In the genomic region with DNA sequence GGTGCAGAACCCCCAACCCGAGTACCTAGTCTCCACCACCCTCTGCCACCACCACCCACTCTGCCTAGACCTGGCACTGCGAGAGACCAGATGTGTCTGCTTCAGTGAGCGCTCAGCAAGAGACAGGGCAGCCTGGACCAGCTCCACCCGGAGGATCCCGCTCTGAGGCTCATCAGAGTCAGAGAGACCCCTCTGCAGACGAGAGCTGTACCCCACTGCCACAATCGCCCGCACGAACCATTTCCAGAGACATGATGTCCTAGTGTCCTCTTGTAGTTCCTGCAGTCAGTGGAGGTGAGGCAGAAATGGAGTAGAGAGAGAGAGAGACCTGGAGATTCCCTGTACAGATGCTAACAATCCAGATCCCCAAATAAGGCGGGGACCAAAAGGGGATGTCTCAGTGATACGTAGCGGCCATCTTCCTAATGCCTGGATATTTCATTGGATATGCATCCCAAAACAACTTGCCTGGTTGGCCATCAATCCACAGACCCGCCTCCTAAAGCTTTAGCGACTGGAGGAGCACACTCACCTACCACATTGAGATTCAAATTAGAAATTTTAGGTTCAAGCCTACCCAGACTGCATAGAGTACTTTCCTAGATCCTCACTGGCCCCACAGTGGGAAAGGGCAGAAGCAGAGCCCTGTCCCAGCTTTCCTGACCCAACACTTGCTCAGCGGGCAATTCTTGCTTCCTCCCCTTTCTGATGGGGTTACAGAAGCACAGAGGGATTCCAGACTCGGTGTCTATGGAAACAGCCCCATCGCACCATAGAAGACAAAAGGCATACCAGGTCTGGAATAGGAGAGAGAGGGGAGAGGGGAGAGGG, we compare ENCODE assay signal across 8 mouse cellular contexts. TPM values are rescaled to one million over a fixed set of nuclear protein-coding genes. Genes with fewer than 3 reads are reported as not detected.
DNase-seq lines count a peak whose midpoint lies in the region; ATAC-seq and TF ChIP-seq lines count a peak whose summit lies in the region.

TSS of gene Zfp811 (minus strand) at position 388 of the 831 bp plus-strand sequence.

- intact Hi-C loops in gastrocnemius, adult 2 months (cut with DNase I) = no loop called here
- intact Hi-C loops in gastrocnemius, postnatal 36 days (cut with DNase I) = no loop called here

- DNase-seq in gastrocnemius, adult 2 months = peak; percentile 29
- no peak for DNase-seq in gastrocnemius, postnatal 36 days
- DNase-seq in cerebellum, adult 11 months = peak; percentile 47
- DNase-seq in hindlimb bud, embryonic 11.5 days (ENCODE audit: extremely low spot score, low read depth, low spot score) = peak; percentile 44
- DNase-seq in retina, embryonic 14.5 days (ENCODE audit: low spot score) = peak; percentile 88
- no peak for DNase-seq in T-cell, adult 2 months (ENCODE audit: low spot score)

- under 1% methylated on average over 17 of the region's 17 CpGs for WGBS in forebrain, embryonic 15.5 days
- WGBS in limb, embryonic 12.5 days = 2% methylated on average over 17 of the region's 17 CpGs

- H3K27ac ChIP-seq in gastrocnemius, adult 2 months = peak within 1 kb of the TSS; percentile 20; the same call in 1 of the 2 replicates
- peak within 1 kb of the TSS; percentile 91 for H3K27ac ChIP-seq in forebrain, embryonic 15.5 days (replicated peaks)
- 0 out of 2 replicates have a peak within 1 kb of the TSS, but pooled peaks have one; percentile 53 for H3K27ac ChIP-seq in limb, embryonic 12.5 days

- H3K9me3 ChIP-seq in forebrain, embryonic 15.5 days = no peaks in the 10 kb centered on the region
- H3K9me3 ChIP-seq in limb, embryonic 12.5 days = no peaks in the 10 kb centered on the region

- H3K4me1 ChIP-seq in forebrain, embryonic 15.5 days = peaks cover 24% of the 10 kb centered on the region
- peaks cover 8% of the 10 kb centered on the region for H3K4me1 ChIP-seq in limb, embryonic 12.5 days (replicated peaks)

- ATAC-seq in forebrain, embryonic 15.5 days (replicated peaks) = peak; percentile 94
- ATAC-seq in limb, embryonic 12.5 days (ENCODE audit: insufficient number of reproducible peaks, insufficient read depth, low FRiP score, low TSS enrichment, low read depth) = peak; percentile 80

- peak within 1 kb of the TSS; percentile 76 for H3K9ac ChIP-seq in forebrain, embryonic 15.5 days (replicated peaks)
- H3K9ac ChIP-seq in limb, embryonic 12.5 days (replicated peaks) = peak within 1 kb of the TSS; percentile 71

- H3K27me3 ChIP-seq in forebrain, embryonic 15.5 days = no peaks in the 10 kb centered on the region
- no peaks in the 10 kb centered on the region; the same call in 1 of the 2 replicates for H3K27me3 ChIP-seq in limb, embryonic 12.5 days

- TF ChIP-seq CTCF in gastrocnemius, adult 2 months (IDR thresholded peaks at IDR 0.05) = no peak

- peak within 1 kb of the TSS; percentile 69 for H3K4me2 ChIP-seq in forebrain, embryonic 15.5 days (replicated peaks)
- peak within 1 kb of the TSS; percentile 64 for H3K4me2 ChIP-seq in limb, embryonic 12.5 days

- H3K4me3 ChIP-seq in gastrocnemius, adult 2 months = peak within 1 kb of the TSS; percentile 65
- peak within 1 kb of the TSS; percentile 60 for H3K4me3 ChIP-seq in forebrain, embryonic 15.5 days
- peak within 1 kb of the TSS; percentile 52 for H3K4me3 ChIP-seq in limb, embryonic 12.5 days (replicated peaks)

- peaks cover 5% of the 10 kb centered on the region for H3K36me3 ChIP-seq in forebrain, embryonic 15.5 days
- peaks cover 5% of the 10 kb centered on the region for H3K36me3 ChIP-seq in limb, embryonic 12.5 days

RNA-seq across cellular contexts. Expression of gene Zfp811, which starts in this region (rescaled TPM):
- under 1 TPM; 0.26 to 0.28 TPM for total RNA-seq in gastrocnemius, adult 2 months (2021)
- under 1 TPM; 0.08 to 0.10 TPM for total RNA-seq in gastrocnemius, postnatal 36 days (2021)
- 40.9 TPM in 2 replicates for polyA plus RNA-seq in forebrain, embryonic 15.5 days (2015; fragmentation: Nextera tagmentation; extraction: Ambion mirVana)
- 5.0 and 5.6 TPM in 2 replicates for polyA plus RNA-seq in limb, embryonic 12.5 days (2016; fragmentation: Nextera tagmentation; extraction: Ambion mirVana)

Comparison
In these comparisons a context has a peak if more than half of its experiments do, and no peak if none do; other contexts are left out.
1. Peak in DNase-seq, H3K4me3 ChIP-seq and H3K27ac ChIP-seq in gastrocnemius, adult 2 months; RNA of the gene not detected or under 1 TPM.
2. DNase-seq: peak in cerebellum, adult 11 months (single experiment), hindlimb bud, embryonic 11.5 days (single experiment) and retina, embryonic 14.5 days (single experiment); none in gastrocnemius, postnatal 36 days (0 of 2) and T-cell, adult 2 months (single experiment).
3. H3K27ac ChIP-seq: peak in every context shown above with its lines; median percentile 91 in forebrain, embryonic 15.5 days; 53 in limb, embryonic 12.5 days; 20 in gastrocnemius, adult 2 months.
4. Peak in every context shown above with its lines, with median percentiles within 50 percentile points of each other: H3K4me3 ChIP-seq.